Mouse (Mus musculus) right cerebral cortex, adult 2 months (tissue): ENCODE results near the gene Cdc42se1.
A peak's percentile ranks its signal among the peaks of the same experiment; 100 is the strongest.
"Not testable (repeated sequence)": the region's sequence is repeated elsewhere in the genome, so short reads cannot be mapped to it uniquely, and the experiment has no call there.

Experiments used
- DNase-seq, 2 experiments: peaks; one replicate each; pipeline ENCODE4 v3.0.0; 2021 to 2022; ENCODE audit warnings: low spot score in 2 of 2

Gene Cdc42se1

DNA sequence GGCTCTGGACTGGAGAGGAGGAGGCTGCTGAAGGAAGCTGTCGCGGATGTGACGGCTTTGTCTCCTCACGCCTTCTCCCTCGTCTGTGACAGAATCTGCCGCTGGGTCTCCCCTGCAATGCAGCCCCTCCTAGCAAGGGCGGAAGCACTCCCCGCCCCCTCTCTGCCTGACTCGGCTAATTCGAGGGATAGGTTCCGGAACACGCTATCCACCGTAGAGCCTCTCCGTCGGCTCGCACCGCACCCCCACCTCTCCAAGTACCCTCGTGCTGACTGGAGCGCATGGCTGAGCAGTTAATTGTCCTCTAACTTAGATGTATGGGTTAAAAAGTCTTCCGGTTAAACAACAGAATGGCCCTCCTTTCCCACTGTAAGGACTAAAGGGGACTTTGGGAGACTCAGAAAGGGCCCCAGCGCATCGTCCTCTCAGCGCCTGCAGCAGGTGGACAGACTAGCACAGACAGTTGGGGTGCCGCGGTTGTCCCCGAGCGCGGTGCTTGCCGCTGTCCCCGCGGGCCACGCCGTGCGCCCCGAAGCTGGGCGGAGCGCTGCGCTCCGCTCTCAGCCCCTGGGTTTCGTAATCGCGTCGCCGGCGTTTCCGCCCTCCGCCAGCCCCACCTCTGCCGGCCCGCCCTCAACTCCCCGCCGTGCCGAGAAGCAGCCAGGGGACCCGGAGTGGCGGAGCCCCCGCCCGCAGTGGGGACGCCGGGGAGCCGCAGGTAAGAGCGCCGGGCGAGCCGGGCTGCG is at the start of gene Cdc42se1:
TSS of gene Cdc42se1 (plus strand) at position 585 of the 746 bp plus-strand sequence.
- DNase-seq, result peak; percentile 91

DNA sequence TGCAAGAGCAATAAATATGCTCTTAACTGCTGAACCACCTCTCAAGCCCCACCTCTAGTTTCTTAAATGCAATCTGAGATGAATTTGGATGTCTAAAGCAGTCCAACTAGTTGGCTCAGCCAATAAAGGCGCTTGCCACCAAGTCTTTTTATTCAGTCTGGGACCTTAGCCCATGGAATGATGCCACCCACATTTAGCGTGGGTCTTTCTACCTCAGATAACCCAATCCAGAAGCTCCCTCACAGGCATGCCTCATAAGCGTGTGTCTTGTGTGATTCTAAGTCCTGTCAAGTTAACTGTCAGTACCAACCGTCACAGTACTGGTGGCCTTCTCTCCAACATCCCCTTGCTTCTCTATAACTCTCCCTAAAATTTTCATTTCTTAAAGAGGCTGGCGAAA is 49.6 kb upstream of the Cdc42se1 start:
- no peak for DNase-seq

DNA sequence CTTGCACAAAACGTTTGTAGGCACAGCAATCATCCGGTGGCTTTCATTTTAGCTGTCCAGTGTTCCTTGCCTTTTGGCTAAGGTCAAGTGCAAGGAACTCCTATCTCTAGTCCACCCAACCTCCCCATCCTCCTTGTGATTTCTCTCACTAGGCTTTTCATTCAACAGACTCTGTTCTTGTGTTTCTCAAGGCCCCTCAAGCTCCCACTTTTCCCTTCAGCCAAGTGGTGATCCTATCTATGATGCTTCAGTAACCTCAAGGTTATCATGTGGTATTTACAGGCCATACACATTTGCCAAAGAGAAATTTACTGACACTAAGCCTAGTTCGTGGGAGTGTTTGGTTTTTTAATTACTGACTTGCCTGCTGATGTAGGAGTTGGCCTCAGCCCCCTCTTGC is 48.6 kb upstream of the Cdc42se1 start:
- no peak for DNase-seq

DNA sequence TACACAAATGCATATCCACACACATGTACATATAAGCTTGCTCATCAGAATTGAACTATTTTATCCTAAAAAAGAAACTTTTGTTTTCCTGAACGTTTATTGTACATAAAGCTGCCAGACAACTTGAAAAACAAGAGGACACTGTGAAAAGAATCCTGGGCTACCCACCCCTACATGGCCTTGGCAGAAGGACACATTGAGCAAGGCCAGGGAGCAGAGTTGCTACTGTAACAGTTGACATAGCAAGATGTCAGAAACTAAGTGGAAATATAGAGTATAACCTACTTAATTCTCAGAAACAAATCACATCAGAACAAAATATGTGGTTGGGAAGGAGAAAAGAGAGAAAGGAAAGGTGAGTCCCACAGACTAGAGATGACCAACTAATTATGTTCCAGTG is 46.7 kb upstream of the Cdc42se1 start:
- no peak for DNase-seq

DNA sequence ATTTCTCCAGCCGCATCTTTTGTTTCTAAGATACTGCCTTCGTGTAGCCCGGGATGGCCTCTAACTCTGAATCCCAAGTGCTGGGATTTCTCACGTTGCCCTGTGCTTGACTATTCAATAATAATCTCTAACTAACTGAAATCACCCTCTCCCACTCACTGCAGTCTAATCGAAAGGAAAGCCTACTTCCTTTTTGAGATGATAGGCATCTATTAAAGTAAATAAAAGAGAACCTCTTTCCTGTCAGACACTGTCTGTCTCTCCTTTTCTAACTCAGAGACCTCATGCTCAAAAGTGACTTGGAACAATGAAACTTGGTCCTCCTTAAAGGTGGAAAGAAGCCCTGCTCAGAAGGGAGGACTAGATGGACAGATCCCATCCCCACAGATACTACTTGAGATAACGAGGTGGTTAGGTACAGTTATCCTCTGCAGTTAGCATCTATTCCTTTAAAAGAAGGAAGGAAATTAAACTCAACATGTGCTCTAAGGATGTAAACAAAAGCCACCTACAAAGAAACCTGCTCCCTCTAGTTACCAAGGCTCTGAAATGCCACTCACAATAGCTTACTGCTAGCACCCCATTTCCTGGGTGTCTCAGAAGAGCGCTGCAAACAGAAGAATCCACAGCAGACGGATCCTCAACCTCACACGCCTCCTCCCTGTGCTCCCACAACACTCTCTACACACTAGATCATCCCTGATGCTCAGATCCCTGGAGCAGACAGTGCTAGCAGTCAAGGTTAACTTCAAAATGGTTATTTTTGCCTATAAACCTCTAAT is 43.5 kb upstream of the Cdc42se1 start:
- no peak for DNase-seq

DNA sequence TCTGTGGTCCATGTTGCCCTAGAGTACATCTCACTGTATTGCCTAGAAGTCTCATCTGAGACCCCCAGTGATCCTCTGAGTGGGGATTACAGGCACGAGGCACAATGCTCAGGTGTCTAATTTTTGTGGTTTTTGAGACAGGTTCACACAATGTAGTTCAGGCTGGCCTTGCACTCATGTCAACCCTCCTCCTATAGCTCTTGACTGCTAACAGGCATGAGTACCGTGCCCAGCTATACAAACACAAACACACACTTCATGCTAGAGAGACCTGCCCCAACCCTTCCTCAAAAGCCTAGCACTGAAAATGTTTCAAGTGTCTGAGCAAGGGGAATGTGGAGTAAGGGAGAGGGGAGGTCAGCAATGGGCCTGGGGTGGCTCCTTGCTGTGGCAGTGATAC is 42.4 kb upstream of the Cdc42se1 start:
- DNase-seq, result no peak

DNA sequence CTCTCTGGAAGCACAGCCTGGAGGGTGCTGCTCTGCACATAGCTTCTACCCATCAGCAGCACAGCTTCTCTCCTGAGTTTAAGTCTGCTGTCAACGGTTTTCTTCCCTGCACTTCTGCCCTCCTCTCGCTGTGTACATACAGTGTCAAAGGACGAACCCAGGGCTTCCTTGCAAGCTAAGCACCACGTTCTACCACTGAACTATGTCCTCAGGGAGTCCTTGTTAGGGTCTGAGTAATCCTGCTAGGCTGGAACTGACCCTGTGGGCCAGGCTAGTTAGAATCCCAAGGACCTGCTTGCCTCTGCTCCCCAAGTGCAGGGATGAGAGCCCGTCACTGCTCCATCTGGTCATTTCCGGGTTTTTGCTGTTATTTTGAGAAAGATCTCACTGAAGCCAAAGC is 41.6 kb upstream of the Cdc42se1 start:
- no peak for DNase-seq

DNA sequence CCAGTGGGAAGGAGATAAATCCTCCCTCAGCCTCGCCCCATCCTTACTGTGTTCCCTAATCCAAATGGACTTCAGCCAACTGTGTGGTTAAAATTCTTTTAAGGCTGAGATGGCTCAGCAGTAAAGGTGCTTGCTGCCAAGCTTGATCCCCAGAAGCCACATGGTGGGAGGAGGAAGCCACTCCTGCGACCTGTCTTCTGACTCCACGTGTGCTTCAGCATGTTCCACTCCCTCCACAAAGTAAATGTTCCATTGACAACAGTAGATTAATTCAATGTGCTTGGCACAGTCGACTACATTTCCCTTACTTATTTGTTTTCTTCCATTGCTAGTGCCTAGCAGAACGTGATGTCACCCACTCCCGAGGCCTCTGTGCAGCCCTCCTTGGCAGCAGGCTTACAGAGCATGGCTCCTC is 33.8 kb upstream of the Cdc42se1 start:
- no peak for DNase-seq

DNA sequence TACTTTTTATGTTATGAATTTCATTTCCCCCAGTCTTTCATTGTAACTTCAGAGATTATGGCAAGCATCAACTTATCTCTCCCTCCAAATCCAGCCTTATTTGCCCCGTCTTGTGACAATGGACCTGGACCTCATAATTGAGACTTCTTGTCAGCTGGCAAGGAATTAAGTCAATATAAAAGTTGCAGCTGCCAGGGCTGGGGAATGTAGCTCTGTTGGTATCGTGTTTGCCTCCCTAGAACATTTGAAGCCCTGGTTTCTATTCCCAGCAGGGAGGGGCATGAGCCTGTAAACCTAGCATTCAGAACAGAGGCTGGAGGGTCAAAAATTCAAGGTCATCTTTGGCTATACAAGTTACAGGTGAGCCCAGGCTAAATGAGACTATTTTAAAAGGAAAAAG is 32.8 kb upstream of the Cdc42se1 start:
- no peak for DNase-seq

DNA sequence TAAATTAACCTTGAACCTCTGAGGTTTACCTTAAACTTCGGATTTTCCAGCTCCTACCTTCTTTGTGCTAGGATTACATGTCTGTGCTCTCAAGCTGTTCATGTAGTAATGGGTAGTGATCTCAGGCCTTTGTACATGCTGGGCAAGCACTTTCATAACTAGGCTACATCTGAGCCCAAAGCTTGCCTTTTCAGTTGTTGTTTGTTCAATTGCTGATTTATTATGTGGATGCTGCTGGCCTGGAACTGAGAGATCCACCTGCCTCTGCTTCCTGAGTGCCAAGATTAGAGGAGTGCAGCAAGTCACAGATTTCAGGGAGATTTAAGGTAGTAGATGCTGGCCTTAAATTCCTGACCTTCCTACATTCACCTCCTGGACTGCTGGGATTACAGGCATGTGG is 29.4 kb upstream of the Cdc42se1 start:
- DNase-seq, result no peak

DNA sequence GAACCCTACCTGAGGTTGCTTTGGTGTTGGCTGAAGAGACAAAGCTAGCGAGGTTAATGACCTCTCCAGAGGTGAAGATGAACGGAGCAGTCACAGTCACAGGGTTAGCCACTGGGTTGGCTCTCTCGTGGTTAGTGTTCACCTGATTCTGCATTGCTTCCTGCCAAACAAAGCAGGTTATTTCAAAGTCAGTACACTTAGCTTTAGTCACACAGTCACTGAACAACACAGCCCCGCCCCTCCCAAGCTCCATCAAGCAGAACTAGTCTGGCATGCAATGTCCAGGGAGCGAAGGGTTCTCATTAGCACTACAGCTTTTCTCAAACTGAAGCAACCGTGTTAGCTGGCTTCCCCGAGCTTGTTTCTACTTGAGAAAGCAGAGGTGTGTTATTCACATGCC is 28.4 kb upstream of the Cdc42se1 start:
- no peak for DNase-seq

DNA sequence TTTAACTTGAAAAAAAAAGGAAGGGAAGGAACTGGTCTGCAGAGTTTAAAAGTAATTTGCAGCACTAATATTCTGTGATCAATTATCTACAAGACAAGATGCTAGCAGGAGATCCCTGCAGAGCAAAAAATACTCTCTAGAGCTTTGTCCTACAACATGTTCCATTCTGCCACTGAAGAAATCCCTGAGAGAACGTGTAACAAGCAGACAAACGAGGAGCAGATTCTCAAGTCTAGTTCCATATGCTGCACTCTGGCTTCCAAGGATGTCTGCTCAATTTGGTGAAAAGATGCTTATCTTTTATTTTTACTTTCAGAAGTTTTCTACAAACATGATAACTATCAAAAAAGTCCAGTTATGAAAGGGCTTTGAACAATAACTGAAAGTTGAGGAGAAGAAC is 28.0 kb upstream of the Cdc42se1 start:
- DNase-seq, result no peak

DNA sequence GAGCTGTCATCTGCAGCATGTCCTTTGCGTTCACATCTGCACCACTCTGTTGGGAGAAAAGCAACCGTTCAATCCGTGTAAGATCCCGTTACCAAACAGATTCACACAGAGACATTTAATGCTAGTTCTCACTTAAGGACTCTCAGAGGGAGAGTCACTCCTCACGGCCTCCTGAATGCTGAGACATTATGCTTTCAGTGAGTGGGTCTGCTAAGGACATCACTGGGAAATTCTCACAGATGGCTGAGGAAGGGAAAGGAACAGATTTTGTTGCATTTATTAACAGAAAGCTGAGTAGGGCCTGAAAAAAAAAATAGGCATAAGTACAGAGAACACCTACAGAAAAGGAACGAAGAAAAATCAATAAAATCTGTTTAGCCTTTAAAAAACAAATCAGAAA is 24.7 kb upstream of the Cdc42se1 start:
- DNase-seq, result peak in 1 of 2 experiments; percentile 47

DNA sequence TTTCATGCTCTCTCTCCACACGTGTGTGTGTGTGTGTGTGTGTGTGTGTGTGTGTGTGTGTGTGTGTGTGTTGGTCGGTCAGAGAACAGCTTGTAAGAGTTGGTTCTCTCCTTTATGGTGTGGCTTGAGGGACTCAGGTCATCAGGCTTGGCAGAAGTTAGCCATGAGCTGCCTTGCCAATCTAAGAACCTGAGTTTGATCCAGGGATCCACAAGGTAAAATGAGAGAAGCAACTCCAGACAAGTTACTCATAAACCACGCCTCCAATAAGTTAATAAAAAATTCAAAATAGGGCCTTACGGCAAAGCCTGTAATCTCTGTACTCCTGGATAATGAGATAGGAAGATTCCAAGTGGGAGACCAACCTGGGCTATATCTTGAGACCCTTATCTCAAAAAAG is 20.2 kb upstream of the Cdc42se1 start:
- DNase-seq, result no peak

DNA sequence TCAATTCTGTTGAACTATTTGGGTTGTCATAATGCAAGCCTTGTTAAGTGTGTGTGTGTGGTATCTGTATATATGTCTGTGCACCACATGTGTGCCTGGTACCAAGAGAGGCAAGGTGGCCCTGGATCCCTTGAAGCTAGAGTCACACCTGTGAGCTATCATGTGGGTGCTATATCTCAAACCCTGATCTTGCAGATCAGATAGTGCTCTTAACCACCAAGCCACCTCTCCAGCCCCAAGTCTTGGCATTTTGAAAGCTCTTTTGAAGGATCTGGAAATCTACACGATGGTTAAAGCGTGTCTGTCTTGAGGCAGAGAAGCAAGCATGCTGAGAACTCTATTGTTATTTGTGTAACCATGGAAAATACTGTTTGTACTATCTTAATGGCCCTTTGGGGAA is 17.9 kb upstream of the Cdc42se1 start:
- DNase-seq, result no peak

DNA sequence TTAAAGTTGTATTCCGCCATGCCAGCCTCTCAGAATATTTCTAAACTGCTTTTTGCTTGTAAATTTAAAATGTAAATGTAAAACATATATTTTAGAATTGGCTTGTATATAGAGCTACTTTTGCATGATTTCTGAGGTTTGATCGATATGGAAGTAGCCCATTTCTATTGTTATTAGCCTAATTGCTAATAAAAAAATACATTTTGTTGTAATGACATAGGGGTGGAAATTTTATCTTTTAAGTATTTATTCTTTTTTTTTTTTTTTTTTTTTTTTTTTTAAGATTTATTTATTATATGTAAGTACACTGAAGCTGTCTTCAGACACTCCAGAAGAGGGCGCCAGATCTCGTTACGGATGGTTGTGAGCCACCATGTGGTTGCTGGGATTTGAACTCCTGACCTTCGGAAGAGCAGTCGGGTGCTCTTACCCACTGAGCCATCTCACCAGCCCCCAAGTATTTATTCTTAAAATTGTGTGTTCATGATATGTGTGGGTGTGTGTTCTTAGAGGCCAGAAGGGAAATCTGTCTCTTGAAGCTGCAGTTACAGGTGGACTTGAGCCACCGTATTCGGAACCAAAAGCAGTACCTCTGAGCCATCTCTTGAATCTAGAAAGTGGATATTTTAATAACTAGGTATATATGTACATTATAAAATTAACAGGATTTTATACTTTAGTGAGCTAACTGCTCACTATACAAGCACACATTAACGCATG is 15.5 kb upstream of the Cdc42se1 start:
- not testable (repeated sequence) for DNase-seq

DNA sequence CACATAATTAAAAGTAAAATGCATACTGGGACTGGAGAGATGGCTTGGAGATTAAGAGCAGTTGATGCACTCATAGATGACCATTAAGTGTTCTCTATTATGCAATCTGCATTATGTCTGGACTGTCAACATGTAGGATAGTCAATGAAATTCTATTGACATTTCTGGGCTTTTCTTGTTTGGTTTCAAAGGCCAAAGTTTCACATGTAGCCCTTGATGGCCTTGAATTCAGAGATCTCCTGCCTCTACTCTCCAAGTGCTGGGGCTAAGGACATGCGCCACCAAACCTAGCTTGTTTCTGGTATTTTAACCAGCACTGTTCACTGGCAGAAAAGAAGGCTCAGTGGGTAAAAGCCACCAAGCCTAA is 14.9 kb upstream of the Cdc42se1 start:
- no peak for DNase-seq

DNA sequence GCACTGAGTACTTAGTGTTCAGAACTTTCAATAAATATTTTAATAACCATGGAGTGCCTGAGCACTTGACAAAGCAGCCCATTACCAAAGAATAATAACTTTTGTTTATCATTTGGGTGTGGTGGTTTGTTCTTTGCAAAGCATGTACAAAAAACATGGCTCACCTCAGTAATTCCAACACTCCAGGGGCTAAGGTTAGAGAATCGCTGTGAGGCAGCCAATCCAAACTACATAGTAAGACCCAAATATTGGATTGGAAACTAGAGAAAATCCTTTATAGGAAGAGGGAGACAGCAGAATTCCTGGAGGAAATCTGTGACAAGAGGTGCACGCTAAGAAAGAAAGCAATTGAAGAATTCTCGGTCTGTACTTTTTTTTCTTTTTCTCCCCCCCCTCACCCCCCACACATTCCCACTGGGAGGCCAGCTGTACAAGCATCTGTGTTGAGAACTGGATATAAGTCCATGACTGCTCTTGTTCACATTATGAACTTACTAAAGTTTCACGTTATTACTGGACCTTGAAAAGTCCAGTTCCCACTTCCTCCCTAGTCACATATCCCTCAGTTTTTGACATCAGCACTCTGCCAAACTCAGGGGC is 11.8 kb upstream of the Cdc42se1 start:
- DNase-seq, result no peak

DNA sequence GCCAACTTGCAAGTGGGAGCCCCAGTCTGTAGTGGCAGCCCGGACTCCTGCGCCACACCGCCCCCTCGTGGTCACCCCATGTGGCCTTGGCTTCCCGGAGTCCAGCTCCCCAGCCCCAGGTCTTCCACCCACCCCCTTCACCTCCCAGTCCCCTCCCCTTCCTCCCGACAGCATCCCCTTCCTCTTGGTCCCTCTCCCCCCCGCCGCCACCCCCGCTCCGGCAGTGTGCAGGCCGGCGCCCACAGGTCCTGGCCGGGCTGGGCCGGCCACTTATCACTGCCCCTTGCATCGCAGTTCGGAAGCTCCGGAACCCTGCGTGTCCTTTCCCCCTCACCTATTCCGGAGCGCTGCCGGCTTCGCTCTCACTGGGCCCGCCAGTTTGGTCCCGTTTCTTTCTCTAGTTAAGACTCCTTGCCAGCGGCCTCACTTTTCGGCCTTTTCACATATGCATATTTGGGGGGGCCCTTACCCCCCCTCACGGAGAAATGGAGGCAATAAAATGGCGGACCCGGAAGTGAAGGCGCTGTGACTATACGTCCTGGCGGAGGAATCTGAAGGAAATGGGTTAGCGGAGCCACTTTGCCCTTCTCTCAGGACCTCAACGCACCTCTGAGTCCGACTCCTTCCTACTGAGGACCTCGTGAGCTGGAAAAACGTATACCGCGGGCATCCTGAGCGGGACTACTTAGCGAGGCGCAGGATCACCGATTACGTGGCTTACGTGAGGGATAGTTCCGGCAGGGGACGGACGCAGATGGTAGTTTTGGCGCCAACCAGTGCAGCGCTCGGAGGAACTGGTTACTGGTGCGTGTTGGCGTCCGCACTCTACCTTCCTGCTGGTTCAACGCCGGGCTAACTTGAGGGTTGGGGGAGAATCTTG is 11.0 kb upstream of the Cdc42se1 start, which contains the start of gene Gabpb2:
TSS of gene Gabpb2 (minus strand) at position 662 of the 880 bp plus-strand sequence.
- DNase-seq, result peak; percentile 88 to 91

DNA sequence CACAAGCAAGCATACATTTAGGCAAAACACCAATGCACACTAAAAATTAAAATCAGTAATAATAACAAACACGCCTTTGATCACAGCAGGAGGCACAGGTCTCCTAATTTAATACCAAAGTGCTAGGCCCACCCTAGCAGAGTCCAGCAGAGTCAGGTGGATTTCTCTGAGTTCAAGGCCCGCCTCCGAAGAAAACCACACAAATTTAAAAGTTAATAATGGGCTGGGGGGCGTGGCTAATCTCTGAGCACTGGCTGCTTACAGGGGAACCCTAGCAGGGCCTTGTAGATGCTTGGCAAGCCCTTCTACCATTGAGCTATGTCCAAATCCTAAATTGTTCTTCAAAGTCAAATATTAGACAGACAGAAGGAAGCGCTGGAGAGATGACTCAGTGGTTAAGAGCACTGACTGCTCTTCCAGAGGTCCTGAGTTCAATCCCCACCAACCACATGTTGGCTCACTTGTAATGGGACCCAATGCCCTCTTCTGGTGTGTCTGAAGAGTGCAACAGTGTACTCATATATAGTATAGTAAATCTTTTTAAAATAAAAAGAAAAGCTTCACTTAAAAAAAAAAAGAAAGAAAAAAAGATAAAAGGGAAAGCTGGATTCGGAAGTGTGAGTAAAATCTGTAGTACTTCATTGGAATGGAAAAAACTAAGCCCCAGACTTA is 9.9 kb upstream of the Cdc42se1 start:
- DNase-seq, result no peak

DNA sequence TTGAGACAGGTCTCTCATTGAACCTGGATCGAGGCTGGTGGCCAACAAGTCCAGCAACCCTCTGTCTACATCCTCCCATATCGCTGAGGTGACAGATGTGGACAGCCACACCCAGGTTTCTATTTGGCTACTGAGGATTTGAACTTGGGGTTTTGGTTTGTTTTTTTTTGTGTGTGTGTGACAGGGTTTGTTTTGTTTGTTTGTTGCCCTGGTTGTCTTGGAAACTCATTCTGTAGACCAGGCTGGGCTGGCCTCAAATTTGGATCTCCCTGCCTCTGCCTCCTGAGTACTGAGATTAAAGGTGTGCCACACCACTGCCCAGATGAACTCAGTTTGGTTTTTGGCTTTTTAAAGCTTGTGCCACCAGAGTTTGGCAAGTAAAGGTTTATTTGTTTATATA is 5.5 kb upstream of the Cdc42se1 start:
- DNase-seq, result no peak
